Mouse (Mus musculus): Measurements from ENCODE around the gene Nbl1. TPM values are rescaled to one million over a fixed set of nuclear protein-coding genes. Genes with fewer than 3 reads are reported as not detected.

The Nbl1 gene
- total and polyA plus RNA-seq, 3 experiments, result 21.9 to 29.1 (median 24.0) TPM

GRCm38 (mm10) chr4:139048518-139048917, 44.3 kb downstream of the Nbl1 start:
- Histone ChIP-seq H3K4me3 (no peak overlapping the region), H3K79me2 (replicated peaks; ENCODE audit: control insufficient read depth, insufficient read depth, low read length) (no peaks in the 10 kb centered on the region), H3K27me3 (ENCODE audit: control insufficient read depth, insufficient read depth, low read length) (no peaks in the 10 kb centered on the region), H3K4me1 (ENCODE audit: control insufficient read depth, insufficient read depth, low read length) (no peaks in the 10 kb centered on the region), H3K27ac (no peak overlapping the region), H3K36me3 (ENCODE audit: control insufficient read depth, insufficient read depth, low read length) (no peaks in the 10 kb centered on the region), H3K9ac (ENCODE audit: low read depth, low read length) (no peak overlapping the region)
- no peak for DNase-seq
- 82% methylated on average over 6 of the region's 6 CpGs for WGBS
- TF ChIP-seq POLR2A (IDR thresholded peaks at IDR 0.05; ENCODE audit: insufficient read depth, low read depth, low read length), result no peak
- no peak for TF ChIP-seq CTCF (IDR thresholded peaks at IDR 0.05)
- TF ChIP-seq EP300 (IDR thresholded peaks at IDR 0.05; ENCODE audit: insufficient read depth, low read depth, low read length), result no peak
- intact Hi-C loops (cut with DNase I), result no loop called here

- Histone ChIP-seq H3K27ac (no peak overlapping the region), H3K4me1 (ENCODE audit: control insufficient read depth, insufficient read depth, low read length) (no peaks in the 10 kb centered on the region), H3K27me3 (ENCODE audit: control insufficient read depth, insufficient read depth, low read length) (no peaks in the 10 kb centered on the region), H3K36me3 (ENCODE audit: control insufficient read depth, insufficient read depth, low read length) (no peaks in the 10 kb centered on the region), H3K4me3 (no peak overlapping the region), H3K9ac (ENCODE audit: low read depth, low read length) (no peak overlapping the region), H3K79me2 (replicated peaks; ENCODE audit: control insufficient read depth, insufficient read depth, low read length) (no peaks in the 10 kb centered on the region)
- WGBS, result 84% methylated on average over 5 of the region's 5 CpGs
- TF ChIP-seq POLR2A (IDR thresholded peaks at IDR 0.05; ENCODE audit: insufficient read depth, low read depth, low read length) (no peak), EP300 (IDR thresholded peaks at IDR 0.05; ENCODE audit: insufficient read depth, low read depth, low read length) (no peak), CTCF (IDR thresholded peaks at IDR 0.05) (no peak)
- intact Hi-C loops (cut with DNase I), result no loop called here
- no peak for DNase-seq
These were observed 46.4 kb downstream of the Nbl1 start for GRCm38 (mm10) chr4:139046354-139046753.

GRCm38 (mm10) chr4:139044566-139044965, 48.2 kb downstream of the Nbl1 start:
- Histone ChIP-seq H3K4me1 (ENCODE audit: control insufficient read depth, insufficient read depth, low read length) (no peaks in the 10 kb centered on the region), H3K36me3 (ENCODE audit: control insufficient read depth, insufficient read depth, low read length) (no peaks in the 10 kb centered on the region), H3K4me3 (no peak overlapping the region), H3K27me3 (ENCODE audit: control insufficient read depth, insufficient read depth, low read length) (no peaks in the 10 kb centered on the region), H3K27ac (no peak overlapping the region), H3K79me2 (replicated peaks; ENCODE audit: control insufficient read depth, insufficient read depth, low read length) (no peaks in the 10 kb centered on the region), H3K9ac (ENCODE audit: low read depth, low read length) (no peak overlapping the region)
- 89% methylated on average over 5 of the region's 5 CpGs for WGBS
- intact Hi-C loops (cut with DNase I), result no loop called here
- DNase-seq, result no peak
- TF ChIP-seq EP300 (IDR thresholded peaks at IDR 0.05; ENCODE audit: insufficient read depth, low read depth, low read length) (no peak), POLR2A (IDR thresholded peaks at IDR 0.05; ENCODE audit: insufficient read depth, low read depth, low read length) (no peak), CTCF (IDR thresholded peaks at IDR 0.05) (no peak)

- H3K4me3 ChIP-seq, result no peak overlapping the region
- H3K27me3 ChIP-seq (ENCODE audit: control insufficient read depth, insufficient read depth, low read length), result no peaks in the 10 kb centered on the region
- 77% methylated on average over 2 of the region's 2 CpGs for WGBS
- no peaks in the 10 kb centered on the region for H3K36me3 ChIP-seq (ENCODE audit: control insufficient read depth, insufficient read depth, low read length)
- no peak overlapping the region for H3K9ac ChIP-seq (ENCODE audit: low read depth, low read length)
- H3K27ac ChIP-seq, result no peak overlapping the region
- H3K79me2 ChIP-seq (replicated peaks; ENCODE audit: control insufficient read depth, insufficient read depth, low read length), result no peaks in the 10 kb centered on the region
- H3K4me1 ChIP-seq (ENCODE audit: control insufficient read depth, insufficient read depth, low read length), result no peaks in the 10 kb centered on the region
- no peak for DNase-seq
- intact Hi-C loops (cut with DNase I), result no loop called here
- TF ChIP-seq CTCF (IDR thresholded peaks at IDR 0.05), result no peak
- TF ChIP-seq EP300 (IDR thresholded peaks at IDR 0.05; ENCODE audit: insufficient read depth, low read depth, low read length), result no peak
- no peak for TF ChIP-seq POLR2A (IDR thresholded peaks at IDR 0.05; ENCODE audit: insufficient read depth, low read depth, low read length)
These were observed 49.2 kb downstream of the Nbl1 start for GRCm38 (mm10) chr4:139043600-139043999.

GRCm38 (mm10) chr4:139042611-139043010, 50.2 kb downstream of the Nbl1 start:
- Histone ChIP-seq H3K27ac (no peak overlapping the region), H3K36me3 (ENCODE audit: control insufficient read depth, insufficient read depth, low read length) (no peaks in the 10 kb centered on the region), H3K9ac (ENCODE audit: low read depth, low read length) (no peak overlapping the region), H3K79me2 (replicated peaks; ENCODE audit: control insufficient read depth, insufficient read depth, low read length) (no peaks in the 10 kb centered on the region), H3K27me3 (ENCODE audit: control insufficient read depth, insufficient read depth, low read length) (no peaks in the 10 kb centered on the region), H3K4me3 (no peak overlapping the region), H3K4me1 (ENCODE audit: control insufficient read depth, insufficient read depth, low read length) (no peaks in the 10 kb centered on the region; the same call in 1 of the 2 replicates)
- TF ChIP-seq POLR2A (IDR thresholded peaks at IDR 0.05; ENCODE audit: insufficient read depth, low read depth, low read length), result no peak
- no peak for TF ChIP-seq EP300 (IDR thresholded peaks at IDR 0.05; ENCODE audit: insufficient read depth, low read depth, low read length)
- TF ChIP-seq CTCF (IDR thresholded peaks at IDR 0.05), result no peak
- 81% methylated on average over 5 of the region's 5 CpGs for WGBS
- intact Hi-C loops (cut with DNase I), result no loop called here
- DNase-seq, result no peak

- intact Hi-C loops (cut with DNase I), result no loop called here
- Histone ChIP-seq H3K27ac (no peak overlapping the region), H3K4me1 (ENCODE audit: control insufficient read depth, insufficient read depth, low read length) (peaks cover 3% of the 10 kb centered on the region), H3K36me3 (ENCODE audit: control insufficient read depth, insufficient read depth, low read length) (no peaks in the 10 kb centered on the region), H3K9ac (ENCODE audit: low read depth, low read length) (no peak overlapping the region), H3K27me3 (ENCODE audit: control insufficient read depth, insufficient read depth, low read length) (no peaks in the 10 kb centered on the region), H3K79me2 (replicated peaks; ENCODE audit: control insufficient read depth, insufficient read depth, low read length) (no peaks in the 10 kb centered on the region), H3K4me3 (no peak overlapping the region)
- TF ChIP-seq POLR2A (IDR thresholded peaks at IDR 0.05; ENCODE audit: insufficient read depth, low read depth, low read length) (no peak), CTCF (IDR thresholded peaks at IDR 0.05) (no peak), EP300 (IDR thresholded peaks at IDR 0.05; ENCODE audit: insufficient read depth, low read depth, low read length) (no peak)
- WGBS, result 44% methylated on average over 10 of the region's 10 CpGs
- no peak for DNase-seq
These were observed 52.5 kb downstream of the Nbl1 start for GRCm38 (mm10) chr4:139040084-139040839.
